Mouse (Mus musculus) embryo, embryonic 10.5 days (tissue): ENCODE measurements at regions not wholly inside any gene's neighbourhood (a gene's known extent, or its start where the extent isn't known, plus 50 kb on each side); places are given as distances from the start of the nearest gene placed in this dataset.

ENCODE experiments used
- DNase-seq: peaks from one replicate; pipeline ENCODE4 v3.0.0-alpha.2; 2015; ENCODE audit warnings: low spot score

DNA sequence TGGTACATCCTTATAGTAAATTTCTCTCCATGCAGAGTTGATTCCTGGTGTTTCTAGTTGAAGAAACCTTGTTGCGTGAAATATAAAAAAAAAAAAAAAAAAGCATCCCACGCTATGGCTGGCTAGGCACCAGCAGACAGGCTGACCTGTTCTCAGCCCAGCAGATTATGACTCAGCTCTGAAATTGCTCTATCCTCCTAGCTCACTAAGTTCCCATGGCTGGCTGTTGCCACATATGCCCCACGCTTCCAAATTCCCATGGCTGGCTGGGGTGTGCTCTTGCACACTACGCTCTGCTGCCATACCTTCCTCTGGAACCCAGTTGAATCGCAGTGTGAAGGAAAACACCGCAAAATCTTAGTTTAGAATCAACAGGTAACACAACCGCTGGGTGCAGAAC, 270.1 kb downstream of the Mid1ip1 start:
- DNase-seq: no peak

DNA sequence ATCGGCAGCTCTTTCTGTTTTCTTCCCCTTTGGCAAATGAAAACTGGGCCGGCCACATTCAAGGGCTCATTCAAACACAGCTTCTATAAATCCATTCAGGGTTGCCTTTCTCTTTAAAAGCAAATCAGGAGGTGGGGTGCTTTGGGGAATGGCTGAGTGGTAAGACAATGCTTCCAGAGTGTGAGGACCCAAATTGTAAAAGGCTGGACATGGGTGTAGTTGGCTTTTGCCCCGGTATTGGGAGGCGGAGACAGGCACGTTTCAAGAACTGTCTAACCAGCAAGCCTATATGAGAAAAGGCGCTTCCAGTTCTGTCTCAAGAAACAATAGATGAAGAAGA, 277.0 kb downstream of the Mid1ip1 start:
- no peak for DNase-seq

DNA sequence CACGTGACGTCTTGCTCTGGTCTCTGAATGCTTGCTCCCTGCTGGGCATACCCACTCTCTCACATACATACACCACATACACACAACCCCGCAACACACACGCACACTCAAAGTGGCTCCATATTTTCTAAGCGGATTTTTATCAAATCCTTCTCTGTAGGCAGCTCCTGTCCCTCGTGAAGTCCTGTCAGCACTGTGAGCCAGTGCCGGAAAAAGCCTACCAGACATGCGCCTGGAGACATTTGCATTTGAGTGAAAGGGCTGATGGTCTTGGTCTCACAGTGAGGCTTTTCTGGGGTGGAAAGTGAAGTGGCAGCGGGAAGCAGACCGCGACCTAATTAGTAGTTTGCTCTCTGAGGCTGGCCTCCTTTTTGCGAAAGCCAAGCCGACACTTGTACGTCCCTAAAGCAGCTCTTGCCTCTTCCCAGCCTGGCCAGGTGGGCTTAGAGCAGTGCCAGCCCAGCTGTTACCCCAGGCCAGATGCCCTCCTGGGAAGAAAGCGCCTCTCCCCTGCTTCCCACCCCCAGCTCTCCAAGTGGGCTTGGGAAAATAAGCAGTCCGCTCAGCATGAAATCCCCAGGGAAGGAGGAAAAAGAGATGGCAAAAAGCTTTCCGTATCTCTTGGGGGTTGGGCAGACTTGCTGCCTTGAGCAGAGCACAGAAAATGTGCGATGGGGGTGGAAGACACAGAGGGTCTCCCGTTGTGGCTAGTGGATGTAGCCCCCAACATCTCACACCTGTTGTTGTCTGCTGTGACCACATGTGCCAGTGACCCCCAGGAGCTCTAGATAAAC, 277.6 kb downstream of the Mid1ip1 start:
- peak; percentile 57 for DNase-seq

DNA sequence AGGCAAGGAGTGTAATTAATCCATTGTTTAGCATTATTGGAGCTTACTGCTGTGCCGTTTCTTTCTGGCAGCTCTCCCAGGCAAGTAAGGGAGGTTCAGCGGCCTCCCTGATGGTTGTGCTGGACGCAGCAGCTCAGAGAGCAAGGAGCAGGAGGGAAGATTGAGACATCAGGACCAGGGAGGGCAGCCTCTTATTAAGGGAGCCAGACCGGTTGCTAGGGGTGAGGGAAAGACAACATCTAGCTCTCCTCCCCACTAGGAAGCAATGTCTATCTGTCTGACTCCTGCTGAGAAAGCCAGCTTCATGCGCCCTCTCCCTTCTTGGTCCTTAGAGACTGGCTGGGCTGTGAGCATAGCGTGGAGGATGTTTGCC, 278.2 kb downstream of the Mid1ip1 start:
- peak; percentile 17 for DNase-seq

DNA sequence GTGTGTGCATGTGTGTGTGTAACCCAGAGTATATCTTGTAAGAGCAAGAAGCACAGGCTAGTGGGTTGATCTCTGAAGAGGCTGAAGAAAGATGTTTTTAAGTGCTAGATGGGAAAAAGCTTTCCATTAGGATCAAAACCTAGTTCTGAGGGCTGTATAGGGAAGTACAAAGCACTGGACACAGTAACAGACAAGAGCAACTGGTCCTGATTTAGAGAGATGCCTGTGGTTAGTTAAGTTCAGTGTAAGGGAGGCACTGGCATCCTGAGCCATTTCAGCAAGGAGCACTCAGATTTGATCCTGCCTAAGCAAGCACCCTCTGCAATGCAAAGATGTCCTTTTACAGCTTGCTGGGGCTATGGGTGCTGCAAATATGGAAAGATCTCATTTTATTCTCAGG, 280.1 kb downstream of the Mid1ip1 start:
- no peak for DNase-seq

DNA sequence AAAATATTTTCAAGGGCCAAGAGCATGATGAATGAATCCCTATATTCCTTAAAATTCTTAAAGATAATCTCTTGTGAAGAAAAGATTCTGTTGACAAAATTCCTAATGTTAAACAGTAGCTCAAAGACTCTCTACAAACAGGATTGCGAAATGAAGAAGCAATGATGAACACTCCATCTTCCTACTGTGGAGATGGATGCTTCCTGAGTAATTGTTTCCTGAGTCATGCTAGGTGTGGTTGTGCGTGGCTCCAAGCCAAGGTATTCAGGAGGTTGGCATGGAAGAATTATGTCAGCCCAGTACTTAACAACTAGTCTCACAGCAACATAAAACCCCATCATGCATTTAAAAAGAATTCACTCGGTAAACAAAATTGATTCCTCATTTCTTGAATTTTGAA, 286.4 kb downstream of the Mid1ip1 start:
- no peak for DNase-seq

DNA sequence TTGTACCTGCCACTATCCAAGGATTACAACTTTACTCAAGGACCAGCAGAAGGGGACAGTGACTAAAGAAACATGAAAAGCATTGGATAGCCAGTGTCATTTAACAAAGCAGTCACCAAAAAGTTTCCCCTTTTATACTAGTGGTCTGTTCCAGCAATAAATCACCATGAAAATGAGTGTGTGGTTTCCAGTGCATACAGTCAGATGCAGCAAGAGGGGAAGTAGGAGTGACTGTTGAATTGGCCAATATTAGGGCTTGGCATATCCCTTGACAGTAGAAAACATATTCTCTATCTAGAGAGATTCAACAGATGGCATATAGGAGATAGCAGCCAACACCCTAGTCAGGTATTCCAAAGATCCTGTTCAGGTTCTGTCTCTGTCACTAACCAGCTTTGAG, 259.8 kb upstream of the H2al1a start:
- DNase-seq: no peak

DNA sequence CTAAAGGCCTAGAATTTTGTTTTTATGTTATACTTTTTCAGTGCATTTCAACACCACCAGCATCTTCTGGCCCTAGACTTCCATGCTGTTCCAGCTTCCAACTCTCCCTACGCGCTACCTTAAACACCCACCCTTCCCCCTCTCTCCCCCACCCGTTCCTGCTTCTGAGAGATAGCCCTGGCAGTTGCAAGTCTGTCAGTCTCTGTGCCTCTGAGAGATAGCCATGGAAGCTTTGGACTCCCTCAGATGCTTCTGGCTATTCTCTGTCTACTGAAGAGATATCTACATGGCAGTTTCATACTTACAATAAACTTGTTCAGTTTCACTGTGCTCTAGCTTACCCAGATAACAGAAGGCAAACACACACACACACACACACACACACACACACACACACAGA, 252.3 kb upstream of the H2al1a start:
- no peak for DNase-seq

DNA sequence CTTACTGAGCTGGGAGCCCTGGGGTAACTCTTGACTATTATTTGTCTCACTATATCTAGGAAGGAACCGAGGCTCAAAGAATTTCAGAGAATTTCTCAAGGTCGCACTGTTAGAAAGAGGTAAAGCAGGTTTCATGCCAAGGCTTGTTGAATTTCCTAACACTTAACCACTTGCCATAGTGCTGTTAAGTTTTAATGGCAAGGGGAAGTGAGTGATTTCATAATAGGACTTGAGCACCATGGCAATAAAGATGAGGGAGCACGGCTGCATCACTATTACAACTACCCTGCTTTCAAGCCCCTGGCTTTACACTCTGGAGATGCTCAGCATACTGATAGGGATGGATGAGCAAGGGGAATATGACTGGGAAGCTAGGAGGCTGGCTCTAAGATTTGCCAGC, 216.9 kb upstream of the H2al1a start:
- DNase-seq: no peak

DNA sequence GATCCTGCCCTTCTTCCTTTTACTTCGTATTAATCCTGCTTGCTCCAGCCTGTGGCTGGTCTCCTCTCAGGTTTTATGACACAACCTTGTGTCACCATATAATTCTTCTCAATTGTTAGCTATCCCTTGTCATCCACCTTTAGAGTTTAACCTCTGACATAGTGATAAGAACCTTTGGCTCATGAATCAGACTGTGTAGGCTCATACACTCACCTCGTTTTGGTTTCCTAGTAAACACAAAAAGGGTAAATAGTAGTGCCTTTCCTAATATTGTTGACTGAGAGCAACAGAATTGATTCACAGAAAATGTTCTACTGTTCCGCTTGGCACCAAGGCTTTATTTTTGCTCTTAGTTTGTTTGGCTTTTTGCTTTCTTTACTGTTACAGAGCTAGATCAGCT, 216.2 kb upstream of the H2al1a start:
- no peak for DNase-seq

DNA sequence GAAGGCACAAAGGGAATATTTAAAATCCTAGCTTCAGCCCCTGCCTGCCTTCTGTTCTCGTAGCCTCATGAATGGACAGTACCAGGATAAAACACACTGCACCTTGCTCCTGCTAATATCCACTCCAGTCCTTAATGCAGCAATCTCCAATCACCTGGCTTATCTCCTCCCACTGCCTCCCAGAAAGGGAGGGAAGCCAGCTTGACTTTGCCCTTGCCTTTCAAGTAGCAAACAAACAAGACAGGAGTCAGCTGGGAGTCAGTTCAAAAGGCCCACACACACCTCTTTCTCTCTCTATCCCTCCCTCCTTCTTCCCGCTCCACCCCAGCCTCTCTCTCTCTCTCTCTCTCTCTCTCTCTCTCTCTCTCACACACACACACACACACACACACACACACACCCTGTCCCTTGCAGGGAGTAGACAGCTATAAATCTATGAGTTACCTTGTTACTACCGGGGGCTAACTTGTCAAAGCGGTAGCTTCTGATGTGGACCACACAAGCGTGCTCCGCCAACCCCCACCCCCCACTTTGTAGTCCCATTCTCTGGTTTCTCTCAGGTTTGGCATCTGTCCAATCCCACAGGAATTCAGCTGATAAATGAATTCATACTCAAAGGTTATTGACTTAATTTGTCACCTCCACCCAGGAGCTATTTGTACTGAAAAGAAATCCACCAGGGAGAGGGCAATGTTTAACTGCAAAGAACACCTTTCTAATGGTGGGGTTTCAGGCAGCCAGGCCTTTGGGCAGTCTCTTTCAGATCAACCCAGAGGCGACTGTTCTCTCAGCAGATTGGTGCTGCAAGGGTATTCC, 212.6 kb upstream of the H2al1a start:
- no peak for DNase-seq

DNA sequence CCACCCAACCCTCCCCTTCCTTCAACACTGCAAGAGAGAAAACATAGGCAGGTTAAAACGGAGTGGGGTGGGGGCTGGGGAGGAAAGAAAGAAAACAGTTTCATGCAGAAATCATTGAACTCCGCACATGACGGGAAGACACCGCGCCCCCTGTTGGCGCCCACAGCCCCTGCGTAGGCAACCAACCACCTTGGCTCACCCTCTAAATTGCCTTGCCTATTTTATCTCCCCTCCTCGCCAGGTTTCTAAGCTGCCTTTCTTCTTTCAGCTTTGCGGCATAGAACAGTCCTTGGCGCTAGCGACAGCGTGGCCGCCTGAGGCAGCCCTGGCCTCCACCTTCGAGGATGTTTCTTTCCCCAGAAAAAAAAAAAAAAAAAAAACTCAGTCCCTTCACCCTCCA, 211.1 kb upstream of the H2al1a start:
- DNase-seq: peak; percentile 54

DNA sequence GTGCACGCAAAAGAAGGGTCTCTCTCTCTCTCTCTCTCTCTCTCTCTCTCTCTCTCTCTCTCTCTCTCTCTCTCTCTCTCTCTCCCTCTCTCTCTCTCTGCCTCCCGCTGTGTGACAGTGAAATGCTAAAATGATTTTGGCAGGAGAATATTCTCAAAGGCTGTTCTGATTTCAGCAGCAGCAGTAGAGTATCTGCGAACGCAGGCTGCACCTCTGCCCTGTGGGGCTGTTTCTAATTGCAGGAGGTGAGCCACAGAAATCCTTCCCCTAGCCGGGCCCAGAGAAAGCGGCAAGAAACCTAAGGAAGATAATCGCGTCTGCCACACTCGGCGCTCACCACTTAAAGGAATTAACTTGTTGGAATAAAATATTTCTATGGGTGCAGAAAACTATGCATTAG, 210.6 kb upstream of the H2al1a start:
- DNase-seq: no peak

DNA sequence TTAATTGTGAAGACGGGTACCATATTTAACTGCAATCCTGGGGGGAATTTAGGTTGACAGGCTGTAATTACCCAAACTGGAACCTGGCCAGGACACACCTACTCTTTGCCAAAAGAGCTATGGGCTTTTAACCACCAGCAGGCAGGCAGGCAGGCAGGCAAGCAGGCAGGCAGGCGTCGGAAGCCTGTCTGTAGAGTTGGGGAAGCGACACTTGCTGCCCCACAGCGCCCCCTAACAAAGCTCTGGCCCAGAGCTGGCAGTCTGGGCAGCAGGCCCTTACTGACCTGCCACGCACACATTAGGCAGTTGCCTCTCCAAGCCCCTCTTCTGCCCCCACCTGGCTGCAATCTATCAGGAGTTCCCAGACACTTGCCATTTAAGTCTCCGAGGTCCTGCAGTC, 208.6 kb upstream of the H2al1a start:
- DNase-seq: peak; percentile 77

DNA sequence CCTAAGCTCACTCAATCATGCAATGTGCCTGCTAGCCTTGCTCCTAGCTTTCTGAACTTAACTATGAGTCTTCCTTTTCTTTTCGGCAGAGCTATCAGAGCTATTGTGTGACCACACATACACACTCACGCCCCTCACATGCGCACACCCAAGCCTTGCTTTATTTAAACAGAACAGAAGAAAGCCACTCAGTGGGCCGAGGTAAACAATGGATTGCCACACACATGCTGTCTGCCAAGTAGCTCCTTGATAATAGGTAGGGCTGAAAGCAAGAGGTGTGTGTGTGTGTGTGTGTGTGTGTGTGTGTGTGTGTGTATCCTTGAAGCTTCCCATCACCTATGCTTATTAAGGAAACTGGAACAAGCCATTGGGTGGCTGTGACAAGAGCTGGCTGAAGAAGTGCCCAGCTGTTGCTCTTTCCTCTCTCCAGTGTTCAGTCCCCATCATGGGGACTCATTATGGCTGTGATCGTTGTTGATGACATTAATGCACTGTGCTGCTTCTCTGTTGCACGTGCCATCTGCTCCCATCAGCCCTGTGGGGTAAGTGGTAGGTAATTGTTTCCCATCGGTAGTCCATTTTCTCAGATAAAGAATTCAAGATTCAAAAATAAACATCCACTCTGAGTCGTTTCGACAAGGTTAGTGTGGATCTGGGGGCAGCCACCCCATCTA, 201.3 kb upstream of the H2al1a start:
- no peak for DNase-seq

DNA sequence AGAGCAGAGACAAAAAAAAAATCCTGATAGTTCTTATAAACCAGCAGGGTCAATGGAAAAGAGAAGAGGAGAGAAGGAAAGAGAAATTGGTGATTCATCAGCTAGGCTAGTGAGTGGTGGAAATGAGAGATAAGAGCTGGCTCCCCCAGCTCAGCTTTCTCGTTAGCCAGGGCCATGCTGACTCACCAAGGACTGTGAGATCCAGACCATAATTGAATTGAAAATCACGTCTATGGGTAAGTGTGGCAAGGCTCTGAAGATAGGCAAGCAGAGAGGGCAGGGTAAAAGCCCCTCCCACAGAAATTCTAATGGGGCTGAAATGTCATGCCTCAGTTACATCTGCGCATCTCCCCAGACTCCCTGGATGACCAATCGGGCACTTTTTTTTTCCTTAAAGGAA, 200.7 kb upstream of the H2al1a start:
- no peak for DNase-seq

DNA sequence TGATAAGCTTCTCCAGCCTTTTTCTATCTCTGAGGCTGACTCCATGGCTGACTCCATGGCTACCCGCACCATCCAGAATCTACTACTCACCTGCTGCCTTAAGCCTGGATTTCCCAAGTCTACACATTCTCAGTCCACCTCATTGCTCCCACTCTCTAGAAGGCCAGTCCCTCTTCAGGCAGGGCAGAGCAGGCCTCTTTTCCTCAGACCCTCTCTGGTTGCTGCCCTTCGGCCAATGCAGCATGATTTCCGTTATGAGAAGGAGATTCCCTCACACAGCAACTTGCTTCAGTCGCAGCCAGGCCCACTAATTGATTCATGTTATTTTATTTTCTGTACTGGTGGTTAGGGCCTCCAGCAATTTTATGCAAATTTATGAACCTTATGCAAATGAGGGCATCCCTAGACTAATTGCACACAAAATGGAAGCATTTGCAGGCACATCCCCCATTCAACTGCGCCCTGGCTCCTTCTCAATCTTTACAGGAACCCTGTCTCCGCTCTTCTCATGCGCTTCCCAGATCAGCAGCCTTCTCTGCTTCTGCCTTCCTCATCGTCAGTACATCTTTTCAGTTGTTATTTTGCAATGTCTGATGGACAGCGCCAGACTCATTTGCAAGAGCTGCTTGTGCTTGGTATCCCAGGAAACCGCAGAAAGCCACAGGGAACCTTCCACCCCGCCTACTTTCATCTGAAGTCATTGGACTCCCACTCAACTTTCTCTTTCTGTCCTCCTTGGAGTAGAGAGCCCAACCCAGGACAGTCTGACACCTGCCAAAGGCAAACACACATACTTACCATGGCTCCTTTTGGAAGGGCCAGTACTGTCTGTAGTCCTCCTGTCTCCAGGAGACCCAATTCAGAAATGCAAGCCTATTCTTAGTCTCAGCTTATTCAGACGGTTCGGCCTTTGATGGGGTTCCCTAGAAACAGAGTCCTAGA, 199.6 kb upstream of the H2al1a start:
- DNase-seq: no peak

DNA sequence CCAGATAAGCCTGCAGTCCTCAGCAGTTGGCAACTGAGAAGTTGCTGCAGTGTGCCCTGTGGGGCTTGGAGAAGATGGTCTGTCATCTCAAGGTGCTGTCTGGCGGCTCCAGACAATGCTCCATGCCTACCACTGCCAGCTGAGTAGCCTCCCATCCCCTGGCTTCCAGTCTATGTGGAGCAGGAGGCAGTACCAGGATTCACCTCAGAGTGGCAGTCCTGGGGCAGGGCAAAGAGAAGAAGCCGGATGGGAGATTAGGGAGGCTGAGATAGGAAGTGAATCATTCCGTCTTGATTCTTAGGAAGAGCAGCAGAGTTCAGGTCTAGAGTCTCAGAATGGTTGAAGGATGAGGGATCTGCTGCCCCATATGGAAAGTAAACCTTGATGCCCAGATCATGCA, 198.1 kb upstream of the H2al1a start:
- no peak for DNase-seq

DNA sequence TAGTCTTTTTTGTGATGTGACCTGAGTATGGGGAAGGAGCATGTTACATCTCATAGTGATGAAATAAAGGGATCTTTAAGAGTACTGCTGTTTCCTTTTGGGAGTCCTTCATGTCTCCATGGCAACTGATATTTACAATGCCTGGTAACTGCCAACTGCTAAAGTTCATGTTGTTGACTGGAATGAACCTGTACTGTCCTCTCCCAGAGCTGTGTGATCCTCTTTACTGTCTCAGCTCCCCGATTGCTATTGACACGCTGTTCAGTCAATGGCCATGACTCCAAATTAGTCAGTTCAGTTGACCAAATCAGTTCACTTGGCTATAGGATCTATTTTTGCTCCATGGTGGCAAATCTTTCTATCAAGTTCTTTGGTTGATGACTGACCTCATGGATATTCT, 167.8 kb upstream of the H2al1a start:
- no peak for DNase-seq

DNA sequence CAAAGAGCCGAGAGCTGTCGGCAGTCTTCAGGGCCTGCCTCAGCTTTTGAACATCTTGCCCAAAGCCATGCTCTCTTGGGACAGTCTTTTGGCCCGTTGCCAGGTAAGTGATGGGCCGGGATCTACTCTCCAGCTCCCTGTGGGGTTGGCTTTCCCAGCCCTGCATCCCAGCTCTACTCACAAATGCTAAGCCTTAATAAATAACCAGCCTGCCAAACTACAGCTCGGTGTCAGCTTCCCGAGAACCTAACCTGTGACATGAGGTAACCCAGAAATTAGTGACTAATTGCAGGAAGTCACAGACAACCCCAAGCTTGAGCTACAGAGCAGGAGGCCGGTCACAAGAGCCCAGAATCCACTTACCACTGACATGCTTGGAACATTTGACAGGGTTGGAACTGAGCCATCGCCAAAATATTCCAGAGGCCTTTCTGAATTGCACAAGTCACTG, 159.1 kb upstream of the H2al1a start:
- DNase-seq: no peak

DNA sequence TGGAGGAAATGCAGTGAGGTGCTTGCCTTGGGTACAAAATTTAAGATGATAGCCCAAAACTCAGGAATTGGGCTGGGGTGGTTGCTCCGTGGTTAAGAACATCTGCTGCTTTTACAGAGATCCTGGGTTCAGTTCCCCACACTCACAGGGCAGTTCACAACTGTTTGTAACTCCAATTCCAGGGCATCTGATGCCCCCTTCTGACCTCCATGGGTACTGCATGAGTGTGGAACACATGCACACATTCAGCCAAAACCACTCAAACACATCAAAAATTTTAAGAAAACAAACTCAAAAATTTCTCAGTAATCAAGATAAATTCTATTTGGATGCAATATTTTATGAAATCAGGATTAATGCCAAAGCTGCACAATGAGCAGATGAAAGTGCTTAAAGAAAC, 157.8 kb upstream of the H2al1a start:
- DNase-seq: peak; percentile 1

DNA sequence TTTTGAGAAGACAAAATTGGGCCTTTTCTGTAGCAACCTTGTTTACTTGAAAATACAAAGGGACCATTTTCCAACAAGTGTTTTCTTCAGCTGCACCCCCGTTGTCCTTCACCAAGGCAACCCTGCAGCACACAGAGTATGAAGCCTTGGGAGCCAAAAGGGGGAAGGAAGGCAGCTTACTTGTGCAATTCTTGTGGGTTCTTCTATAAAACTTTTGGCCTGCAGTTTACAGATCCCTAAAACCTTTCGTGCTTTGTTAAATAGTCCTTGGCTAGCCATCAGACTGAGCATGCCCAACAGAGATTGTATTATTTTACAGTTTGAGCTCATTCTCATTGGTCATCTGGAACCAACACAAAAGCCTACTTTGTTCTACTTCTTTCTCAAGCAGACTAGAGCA, 140.6 kb upstream of the H2al1a start:
- no peak for DNase-seq
